Mouse (Mus musculus) left cerebral cortex, adult 2 months (tissue): ENCODE results near the gene Tmem186. TPM values are rescaled to one million over a fixed set of nuclear protein-coding genes. Genes with fewer than 3 reads are reported as not detected.
A peak's percentile ranks its signal among the peaks of the same experiment; 100 is the strongest.

Source experiments
- DNase-seq, 2 experiments: peaks; one replicate each; pipeline ENCODE4 v3.0.0; 2021 to 2022; ENCODE audit warnings: low spot score in 2 of 2, mixed read lengths in 1 of 2; ENCODE audit errors: extremely low spot score in 1 of 2
- H3K27ac ChIP-seq: fragments of 200-600 bp; 2 replicates; pipeline ENCODE4 v1.8.1; 2022
- H3K4me3 ChIP-seq: fragments of 200-600 bp; 2 replicates; pipeline ENCODE4 v1.8.1; 2022
- CTCF ChIP-seq: fragments of 200-600 bp; IDR thresholded peaks from 2 replicates; pipeline ENCODE4 v1.8.1; 2022; ENCODE audit warnings: antibody characterized with exemption, mild to moderate bottlenecking, moderate library complexity
- intact Hi-C: fragments of 180-260 bp; cut with DNase I; formaldehyde crosslinking; loops from one replicate; pipeline ENCODE4 v1.15.1; 2025
- total RNA-seq, 2 experiments: library from RNA; stranded (reverse); gene quantifications; 2 replicates each; pipeline ENCODE4 v1.2.3; 2021

Tmem186 gene
- total RNA-seq, 2 experiments from 2014 or later = 12.5 to 13.1 TPM

GRCm38 (mm10) chr16:8638131-8638530 lies 619 bp upstream of the Tmem186 start:
- DNase-seq = no peak
- peak overlapping the region; percentile 59 for H3K4me3 ChIP-seq
- intact Hi-C loops = loop anchor here (10.0 kb wide), 1 partner anchor 143 kb away; no protein-coding TSS in a partner anchor
- no peak for TF ChIP-seq CTCF
- H3K27ac ChIP-seq = peak overlapping the region; percentile 88

GRCm38 (mm10) chr16:8636867-8637216 lies 670 bp downstream of the Tmem186 start:
- Histone ChIP-seq H3K27ac (peak overlapping the region; percentile 88), H3K4me3 (peak overlapping the region; percentile 59)
- TF ChIP-seq CTCF = no peak
- DNase-seq = no peak
- intact Hi-C loops = loop anchor here (10.0 kb wide), 1 partner anchor 142 kb away; no protein-coding TSS in a partner anchor

GRCm38 (mm10) chr16:8631428-8631827 lies 6.1 kb downstream of the Tmem186 start:
- Histone ChIP-seq H3K27ac (no peak overlapping the region), H3K4me3 (no peak overlapping the region)
- no peak for TF ChIP-seq CTCF
- no peak for DNase-seq
- intact Hi-C loops = loop anchor here (10.0 kb wide), 1 partner anchor 137 kb away; no protein-coding TSS in a partner anchor

- no peak overlapping the region for H3K4me3 ChIP-seq
- no peak for TF ChIP-seq CTCF
- no peak overlapping the region for H3K27ac ChIP-seq
- DNase-seq = no peak
- intact Hi-C loops = loop anchor here (10.0 kb wide), 1 partner anchor 136 kb away; no protein-coding TSS in a partner anchor
Measured at GRCm38 (mm10) chr16:8630419-8630818, 7.1 kb downstream of the Tmem186 start.

GRCm38 (mm10) chr16:8620315-8621115 lies 17.0 kb downstream of the Tmem186 start:
- H3K4me3 ChIP-seq = no peak overlapping the region
- H3K27ac ChIP-seq = no peak overlapping the region
- intact Hi-C loops = no loop called here
- no peak for DNase-seq
- no peak for TF ChIP-seq CTCF

- TF ChIP-seq CTCF = no peak
- intact Hi-C loops = no loop called here
- no peak overlapping the region for H3K27ac ChIP-seq
- no peak for DNase-seq
- H3K4me3 ChIP-seq = no peak overlapping the region
Measured at GRCm38 (mm10) chr16:8619659-8620314, 17.7 kb downstream of the Tmem186 start.

GRCm38 (mm10) chr16:8613447-8613846 lies 24.1 kb downstream of the Tmem186 start:
- H3K27ac ChIP-seq = no peak overlapping the region
- intact Hi-C loops = no loop called here
- H3K4me3 ChIP-seq = no peak overlapping the region
- DNase-seq = no peak
- no peak for TF ChIP-seq CTCF

- intact Hi-C loops = no loop called here
- TF ChIP-seq CTCF = no peak
- H3K27ac ChIP-seq = no peak overlapping the region
- DNase-seq = no peak
- H3K4me3 ChIP-seq = no peak overlapping the region
Measured at GRCm38 (mm10) chr16:8613039-8613438, 24.5 kb downstream of the Tmem186 start.

- DNase-seq = no peak
- TF ChIP-seq CTCF = no peak
- Histone ChIP-seq H3K4me3 (no peak overlapping the region), H3K27ac (no peak overlapping the region)
- intact Hi-C loops = no loop called here
Measured at GRCm38 (mm10) chr16:8612214-8613005, 25.1 kb downstream of the Tmem186 start.

GRCm38 (mm10) chr16:8610397-8610796 lies 27.1 kb downstream of the Tmem186 start:
- Histone ChIP-seq H3K27ac (no peak overlapping the region), H3K4me3 (no peak overlapping the region)
- intact Hi-C loops = no loop called here
- no peak for TF ChIP-seq CTCF
- DNase-seq = no peak

GRCm38 (mm10) chr16:8603789-8604188 lies 33.7 kb downstream of the Tmem186 start:
- TF ChIP-seq CTCF = no peak
- intact Hi-C loops = no loop called here
- no peak overlapping the region for H3K4me3 ChIP-seq
- DNase-seq = no peak
- H3K27ac ChIP-seq = no peak overlapping the region

GRCm38 (mm10) chr16:8597516-8597915 lies 40.0 kb downstream of the Tmem186 start:
- Histone ChIP-seq H3K27ac (no peak overlapping the region), H3K4me3 (no peak overlapping the region)
- no peak for DNase-seq
- TF ChIP-seq CTCF = no peak
- intact Hi-C loops = no loop called here
